Mouse (Mus musculus) liver, embryonic 15.5 days (tissue): ENCODE results near the gene Kars. TPM values are rescaled to one million over a fixed set of nuclear protein-coding genes. Genes with fewer than 3 reads are reported as not detected.

ENCODE experiments used
- ATAC-seq: fragments of 200-750 bp; cut with Nextera tagmentation; 2 replicates; pipeline ENCODE4 v1.8.0; 2017; ENCODE audit warnings: moderate number of reproducible peaks, mild to moderate bottlenecking, moderate library complexity; ENCODE audit not compliant: insufficient read depth
- H3K27ac ChIP-seq: fragments of 300-500 bp; sonication (generic); replicated peaks from 2 replicates; pipeline ENCODE4 v1.5.1; 2015; ENCODE audit warnings: mild to moderate bottlenecking, inconsistent platforms
- H3K27me3 ChIP-seq: fragments of 300-500 bp; sonication (generic); 2 replicates; pipeline ENCODE4 v1.6.1; 2015; ENCODE audit warnings: mild to moderate bottlenecking, inconsistent platforms
- H3K36me3 ChIP-seq: fragments of 300-500 bp; sonication (generic); replicated peaks from 2 replicates; pipeline ENCODE4 v1.6.1; 2015; ENCODE audit warnings: moderate library complexity, mild to moderate bottlenecking, inconsistent platforms
- H3K4me1 ChIP-seq: fragments of 300-500 bp; sonication (generic); replicated peaks from 2 replicates; pipeline ENCODE4 v1.6.1; 2015; ENCODE audit warnings: inconsistent platforms
- H3K4me2 ChIP-seq: fragments of 300-500 bp; sonication (generic); 2 replicates; pipeline ENCODE4 v1.6.1; 2015; ENCODE audit warnings: moderate library complexity, mild to moderate bottlenecking, inconsistent platforms
- H3K4me3 ChIP-seq: fragments of 300-500 bp; sonication (generic); replicated peaks from 2 replicates; pipeline ENCODE4 v1.5.1; 2015; ENCODE audit warnings: mild to moderate bottlenecking, inconsistent platforms
- H3K9ac ChIP-seq: fragments of 300-500 bp; sonication (generic); 2 replicates; pipeline ENCODE4 v1.6.1; 2015; ENCODE audit warnings: moderate library complexity, mild to moderate bottlenecking, inconsistent platforms
- H3K9me3 ChIP-seq: fragments of 300-500 bp; sonication (generic); replicated peaks from 2 replicates; pipeline ENCODE4 v1.6.1; 2016; ENCODE audit warnings: inconsistent platforms
- WGBS: fragments of 180-500 bp; shearing (Covaris S2); methylation state at CpG from one replicate; pipeline ENCODE4 v1.1.7; 2015; ENCODE audit warnings: mixed read lengths; ENCODE audit not compliant: insufficient replicate concordance; 5-methylcytosine and 5-hydroxymethylcytosine counted together
- polyA plus RNA-seq: library from polyadenylated mRNA; unstranded; fragments of >200 nt; fragmentation: Nextera tagmentation; extraction: Ambion mirVana; gene quantifications from 2 replicates; pipeline ENCODE4 v1.2.1, GENCODE M21; 2015

Kars gene
- polyA plus RNA-seq, 1 experiment from 2014 or later: 78.4 TPM

DNA sequence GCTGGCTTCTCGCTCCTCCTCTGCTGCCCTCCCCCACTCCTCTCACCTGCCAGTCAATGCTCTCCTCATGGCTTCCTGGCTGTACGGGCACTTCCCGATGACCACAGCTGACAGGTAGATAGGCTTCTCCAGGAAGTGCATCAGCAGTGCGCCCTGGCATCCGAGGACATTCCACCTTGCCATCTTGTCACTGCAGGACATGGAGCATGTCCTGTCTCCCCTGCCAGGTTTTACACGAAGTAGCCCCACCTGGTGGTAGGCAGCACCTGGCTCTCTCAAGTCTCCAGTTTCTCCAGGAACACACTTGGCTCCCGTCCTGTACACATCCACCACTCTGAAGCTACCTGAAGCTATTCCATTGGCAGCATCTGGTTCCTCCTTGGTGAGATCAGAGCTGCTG is 29.0 kb downstream of the Kars start:
- H3K36me3 ChIP-seq: peaks cover 33% of the 10 kb centered on the region

DNA sequence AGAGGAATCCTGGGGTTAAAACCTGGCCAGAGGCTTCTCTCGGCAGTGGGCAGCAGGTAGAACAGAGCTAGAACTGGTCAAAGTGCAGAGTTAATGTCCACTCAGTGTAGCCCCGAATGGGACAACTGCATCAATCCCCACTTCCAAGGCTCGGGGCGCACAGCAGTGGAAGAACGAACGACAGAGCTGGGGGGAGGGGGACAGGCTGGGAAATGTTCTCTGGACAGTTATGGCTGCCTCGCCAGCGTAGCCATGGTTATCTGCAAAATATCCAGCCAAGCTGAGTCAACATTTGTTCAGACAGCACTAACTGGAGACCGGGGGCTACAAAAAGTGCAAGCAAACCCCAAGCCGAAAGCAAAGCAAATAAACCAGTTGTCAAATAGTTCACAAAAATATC is 33.0 kb downstream of the Kars start:
- peak overlapping the region; percentile 38; the same call in 1 of the 2 replicates for H3K27ac ChIP-seq
- H3K4me2 ChIP-seq: peak overlapping the region; percentile 36

More for the DNA sequence above, 29.0 kb downstream of the Kars start:
- Histone ChIP-seq H3K4me3 (no peak overlapping the region), H3K9me3 (no peaks in the 10 kb centered on the region), H3K27me3 (no peaks in the 10 kb centered on the region), H3K4me1 (peaks cover 8% of the 10 kb centered on the region), H3K9ac (no peak overlapping the region), H3K4me2 (no peak overlapping the region), H3K27ac (no peak overlapping the region)
- no peak for ATAC-seq
- 69% methylated on average over 7 of the region's 7 CpGs for WGBS

DNA sequence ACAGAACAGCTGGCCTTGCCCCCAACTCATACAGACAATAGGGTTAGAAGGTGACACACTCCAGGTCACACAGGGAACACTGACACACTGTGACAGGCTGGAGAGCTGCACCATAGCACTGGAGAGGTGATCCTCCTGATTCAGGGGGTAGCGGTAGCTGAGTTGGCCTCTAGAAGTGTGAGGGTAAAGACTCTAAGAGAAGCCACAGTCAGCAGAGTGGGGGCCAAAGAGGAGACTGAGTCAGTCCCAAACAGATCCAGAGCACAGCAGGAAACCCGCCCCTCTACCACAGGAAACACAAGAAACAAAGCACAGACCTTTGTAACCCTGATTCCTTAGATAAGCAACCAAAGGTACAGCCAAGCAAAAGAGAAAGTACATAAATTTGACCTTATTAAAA is 34.8 kb downstream of the Kars start:
- H3K4me2 ChIP-seq: no peak overlapping the region
- peaks cover 26% of the 10 kb centered on the region for H3K36me3 ChIP-seq
- no peak overlapping the region for H3K4me3 ChIP-seq
- H3K4me1 ChIP-seq: peaks cover 19% of the 10 kb centered on the region
- no peak overlapping the region for H3K9ac ChIP-seq
- 66% methylated on average over 2 of the region's 2 CpGs for WGBS
- no peak overlapping the region for H3K27ac ChIP-seq
- no peaks in the 10 kb centered on the region for H3K27me3 ChIP-seq
- ATAC-seq: no peak
- H3K9me3 ChIP-seq: no peaks in the 10 kb centered on the region

More for the DNA sequence above, 33.0 kb downstream of the Kars start:
- H3K4me3 ChIP-seq: no peak overlapping the region
- H3K4me1 ChIP-seq: peaks cover 19% of the 10 kb centered on the region
- no peaks in the 10 kb centered on the region for H3K9me3 ChIP-seq
- peaks cover 27% of the 10 kb centered on the region for H3K36me3 ChIP-seq
- H3K27me3 ChIP-seq: no peaks in the 10 kb centered on the region
- 73% methylated on average over 10 of the region's 10 CpGs for WGBS
- ATAC-seq: 0 out of 2 replicates have a peak, but pooled peaks have one; percentile 24
- H3K9ac ChIP-seq: no peak overlapping the region

DNA sequence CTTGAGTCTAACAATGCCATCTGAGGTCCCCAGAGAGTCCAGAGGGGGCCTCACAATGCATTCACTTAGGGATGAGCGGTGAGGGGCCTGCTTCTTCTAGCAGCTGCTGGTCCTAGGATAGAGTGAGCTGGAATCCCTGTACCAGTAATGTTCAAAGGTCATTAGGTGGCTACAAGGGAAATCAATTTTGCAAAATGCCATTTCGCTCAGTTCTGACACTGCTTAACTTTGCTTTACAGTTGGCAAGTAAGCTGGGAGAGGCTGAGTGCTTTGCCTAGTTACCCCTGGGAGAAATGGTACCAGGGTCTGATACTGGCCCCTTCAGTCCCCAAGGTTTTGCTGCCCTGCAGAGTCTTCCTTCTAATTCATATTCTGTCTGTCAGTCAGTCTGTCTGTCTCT is 35.4 kb downstream of the Kars start:
- ATAC-seq: no peak
- Histone ChIP-seq H3K9me3 (no peaks in the 10 kb centered on the region), H3K27ac (no peak overlapping the region), H3K27me3 (no peaks in the 10 kb centered on the region), H3K4me1 (peaks cover 19% of the 10 kb centered on the region), H3K4me2 (no peak overlapping the region), H3K36me3 (peaks cover 29% of the 10 kb centered on the region), H3K4me3 (no peak overlapping the region), H3K9ac (no peak overlapping the region)
- 73% methylated on average over 2 of the region's 2 CpGs for WGBS

DNA sequence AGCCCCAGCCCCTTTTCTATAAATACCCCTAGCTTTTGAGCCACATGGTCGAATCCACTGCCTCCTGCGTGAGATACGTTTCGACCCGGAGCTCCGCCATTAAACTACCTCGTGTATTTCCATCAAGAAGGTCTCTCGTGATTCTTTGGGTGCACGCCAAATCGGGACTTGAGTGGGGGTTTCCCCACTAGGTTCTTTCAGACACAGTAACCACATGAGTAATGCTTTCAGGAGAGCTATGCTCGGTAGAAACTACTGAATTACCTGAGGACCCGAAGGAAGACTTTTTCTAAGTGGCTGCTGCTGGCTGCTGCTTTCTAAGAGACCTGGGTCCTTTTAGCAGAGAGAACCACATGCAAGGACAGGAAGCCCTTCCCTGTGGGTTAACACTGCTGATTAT is 37.0 kb downstream of the Kars start:
- no peak overlapping the region for H3K9ac ChIP-seq
- H3K4me1 ChIP-seq: peaks cover 17% of the 10 kb centered on the region
- no peak overlapping the region for H3K4me2 ChIP-seq
- H3K9me3 ChIP-seq: no peaks in the 10 kb centered on the region
- H3K27me3 ChIP-seq: no peaks in the 10 kb centered on the region
- no peak overlapping the region for H3K27ac ChIP-seq
- H3K36me3 ChIP-seq: peaks cover 29% of the 10 kb centered on the region
- H3K4me3 ChIP-seq: no peak overlapping the region
- 87% methylated on average over 12 of the region's 12 CpGs for WGBS
- no peak for ATAC-seq

DNA sequence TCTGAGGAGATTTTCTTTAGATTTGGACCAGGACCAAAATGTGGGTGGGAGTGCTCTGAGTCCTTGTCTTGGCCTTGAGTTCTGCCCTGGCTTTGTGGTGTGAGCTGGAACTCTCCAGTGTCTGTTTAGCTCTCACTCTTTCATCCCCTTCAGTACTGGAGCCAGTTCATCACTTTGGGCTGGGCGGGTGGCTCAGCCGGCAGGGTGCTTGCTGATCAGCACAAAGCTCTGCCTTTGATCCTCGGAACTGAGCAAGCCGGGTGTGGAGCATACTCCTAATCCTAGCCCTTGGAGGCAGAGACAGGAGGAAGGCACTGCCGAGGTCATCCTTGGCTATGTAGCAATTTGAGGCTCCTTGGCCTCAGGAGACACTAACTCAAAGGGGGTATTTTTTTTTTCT is 42.1 kb downstream of the Kars start:
- Histone ChIP-seq H3K4me1 (peaks cover 7% of the 10 kb centered on the region; the same call in 1 of the 2 replicates), H3K9ac (no peak overlapping the region), H3K27ac (no peak overlapping the region), H3K4me2 (no peak overlapping the region), H3K9me3 (no peaks in the 10 kb centered on the region), H3K4me3 (no peak overlapping the region), H3K36me3 (peaks cover 16% of the 10 kb centered on the region), H3K27me3 (no peaks in the 10 kb centered on the region)
- no peak for ATAC-seq
- 67% methylated on average over 5 of the region's 5 CpGs for WGBS

DNA sequence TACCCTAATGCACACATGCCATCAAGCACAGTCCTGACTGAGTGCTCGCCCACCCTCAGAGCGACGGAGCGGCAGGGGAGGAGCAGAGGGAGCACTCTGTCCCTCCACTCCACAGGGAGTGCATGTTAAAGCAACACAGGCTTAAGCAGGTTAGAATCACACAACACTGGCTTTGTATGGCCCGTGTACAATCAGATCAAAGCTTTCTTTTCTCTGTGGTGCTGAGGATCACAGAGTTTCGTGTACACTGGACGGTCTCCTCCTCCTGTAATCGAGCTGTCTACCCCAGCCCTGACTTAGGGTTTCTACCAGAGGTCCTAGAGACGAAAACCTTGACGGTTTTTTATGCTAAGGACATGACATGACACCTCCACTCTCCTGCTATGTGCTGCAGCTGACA is 42.6 kb downstream of the Kars start:
- no peak overlapping the region for H3K4me2 ChIP-seq
- H3K9ac ChIP-seq: no peak overlapping the region
- no peaks in the 10 kb centered on the region for H3K9me3 ChIP-seq
- H3K36me3 ChIP-seq: peaks cover 11% of the 10 kb centered on the region
- ATAC-seq: no peak
- H3K27me3 ChIP-seq: no peaks in the 10 kb centered on the region
- whole genome bisulfite sequencing: 78% methylated on average over 10 of the region's 10 CpGs
- H3K4me3 ChIP-seq: no peak overlapping the region
- H3K4me1 ChIP-seq: peaks cover 7% of the 10 kb centered on the region; the same call in 1 of the 2 replicates
- no peak overlapping the region for H3K27ac ChIP-seq

DNA sequence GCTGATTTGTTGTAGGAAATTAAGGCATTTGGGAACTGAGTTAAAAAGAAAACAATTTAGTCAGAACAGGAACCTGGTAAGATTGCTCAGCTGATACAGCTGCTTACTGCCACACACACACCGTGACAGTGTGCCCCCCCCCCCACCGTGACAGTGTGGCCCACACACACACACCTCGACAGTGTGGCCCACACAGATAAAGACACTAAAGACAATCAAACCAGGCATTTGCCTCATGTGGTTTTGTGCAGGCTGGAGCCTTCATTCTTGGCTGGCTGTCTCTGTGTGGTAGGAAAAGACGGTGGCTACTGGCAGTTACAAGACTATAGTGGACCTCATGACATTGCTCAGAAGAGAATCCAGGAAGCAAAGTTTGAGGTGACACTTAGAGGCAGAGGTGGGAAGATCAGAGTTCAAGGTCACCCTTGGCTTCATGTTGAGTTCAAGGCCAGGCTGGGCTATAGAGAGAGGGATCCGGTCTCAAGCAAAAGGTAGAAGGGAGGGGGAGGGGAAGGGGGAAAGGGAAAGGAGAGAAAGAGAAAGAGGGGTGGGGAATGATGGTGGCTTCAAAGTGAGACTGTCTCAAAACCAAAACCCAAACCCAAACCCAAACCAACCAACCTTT is 43.8 kb downstream of the Kars start:
- Histone ChIP-seq H3K4me3 (no peak overlapping the region), H3K4me2 (no peak overlapping the region), H3K36me3 (peaks cover 6% of the 10 kb centered on the region; the same call in 1 of the 2 replicates), H3K9me3 (no peaks in the 10 kb centered on the region), H3K9ac (no peak overlapping the region), H3K4me1 (peaks cover 7% of the 10 kb centered on the region; the same call in 1 of the 2 replicates), H3K27ac (no peak overlapping the region), H3K27me3 (no peaks in the 10 kb centered on the region)
- ATAC-seq: peak; percentile 56; the same call in 1 of the 2 replicates
- 37% methylated on average over 5 of the region's 5 CpGs for WGBS

DNA sequence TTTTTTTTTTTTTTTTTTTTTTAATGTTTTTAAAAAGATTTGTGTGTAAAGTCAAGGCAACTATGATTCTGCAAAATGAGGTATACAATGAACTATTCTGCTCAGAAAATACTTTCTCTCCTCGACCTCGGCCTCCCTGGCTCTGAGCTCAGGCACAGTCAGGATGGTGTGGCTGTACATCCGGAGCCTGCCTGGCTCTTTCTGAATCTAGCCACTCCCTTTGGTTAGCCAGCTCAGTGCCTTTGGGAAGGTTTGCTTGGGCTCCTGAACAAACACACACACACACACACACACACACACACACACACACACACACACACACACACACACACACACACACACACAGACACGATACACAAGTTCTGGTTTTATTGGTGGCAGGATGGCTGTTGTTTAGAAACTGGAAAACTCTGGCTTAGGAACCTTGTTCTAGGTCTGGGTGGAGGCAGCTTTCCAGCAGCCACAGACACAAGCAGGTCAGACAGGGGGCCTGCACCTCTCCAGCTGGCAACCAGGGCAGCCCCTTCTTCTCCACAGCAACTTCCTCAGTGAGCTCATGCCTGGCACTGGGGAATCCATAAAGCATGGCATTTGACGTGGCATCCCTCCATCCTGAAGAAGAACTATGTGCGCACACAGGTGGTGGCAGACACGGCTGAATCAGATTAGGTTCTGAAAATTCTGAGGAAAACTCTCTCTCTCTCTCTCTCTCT is 46.1 kb downstream of the Kars start:
- Histone ChIP-seq H3K4me1 (peaks cover 7% of the 10 kb centered on the region; the same call in 1 of the 2 replicates), H3K9me3 (no peaks in the 10 kb centered on the region), H3K4me2 (no peak overlapping the region), H3K27me3 (no peaks in the 10 kb centered on the region), H3K36me3 (0 out of 2 replicates have a peak, but pooled peaks cover 2% of the 10 kb centered on the region), H3K27ac (no peak overlapping the region), H3K9ac (no peak overlapping the region), H3K4me3 (no peak overlapping the region)
- ATAC-seq: no peak
- WGBS: 70% methylated on average over 7 of the region's 7 CpGs

DNA sequence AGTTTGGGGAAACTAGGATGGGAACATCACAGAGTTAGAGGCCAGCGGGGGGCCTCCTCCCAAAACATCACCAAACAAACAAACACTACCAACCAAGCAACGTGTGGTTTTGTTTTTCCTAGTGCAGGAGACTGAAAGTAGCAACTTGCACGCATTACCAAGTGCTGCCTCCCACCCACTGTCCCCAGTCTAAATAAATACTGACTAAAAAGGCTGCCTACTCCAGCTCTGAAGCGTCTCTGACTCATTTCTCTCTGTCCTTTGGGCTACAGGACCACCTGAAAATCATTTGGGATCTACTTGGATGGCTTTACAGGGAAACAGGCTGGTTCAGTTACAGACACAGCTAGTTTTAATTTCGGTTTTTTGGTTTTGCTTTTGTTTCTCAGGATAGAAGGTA is 46.8 kb downstream of the Kars start:
- no peaks in the 10 kb centered on the region for H3K27me3 ChIP-seq
- 59% methylated on average over 5 of the region's 5 CpGs for WGBS
- no peak overlapping the region for H3K9ac ChIP-seq
- no peaks in the 10 kb centered on the region for H3K9me3 ChIP-seq
- H3K36me3 ChIP-seq: 0 out of 2 replicates have a peak, but pooled peaks cover 2% of the 10 kb centered on the region
- ATAC-seq: no peak
- no peak overlapping the region for H3K27ac ChIP-seq
- peaks cover 7% of the 10 kb centered on the region; the same call in 1 of the 2 replicates for H3K4me1 ChIP-seq
- no peak overlapping the region for H3K4me3 ChIP-seq
- no peak overlapping the region for H3K4me2 ChIP-seq

DNA sequence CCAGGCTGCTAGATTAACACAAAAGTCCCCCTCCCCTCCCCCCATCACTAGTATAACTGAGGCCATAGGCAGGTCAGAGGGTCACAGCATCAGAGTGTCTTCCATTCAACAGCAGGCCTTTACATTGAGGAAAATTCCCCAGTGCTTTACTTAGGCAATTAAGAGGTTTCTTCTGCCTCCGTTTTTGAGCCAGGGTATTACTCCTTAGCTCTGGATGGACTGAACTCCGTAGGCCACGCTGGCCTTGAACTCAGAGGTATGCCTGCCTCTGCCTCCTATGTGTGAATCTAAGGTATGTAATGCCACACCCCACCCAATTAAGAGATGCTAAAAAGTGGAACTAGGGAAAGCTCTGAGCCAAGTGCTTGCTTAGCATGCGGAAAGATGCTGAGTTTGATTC is 47.6 kb downstream of the Kars start:
- no peak overlapping the region for H3K27ac ChIP-seq
- no peak overlapping the region for H3K4me3 ChIP-seq
- 0 out of 2 replicates have a peak, but pooled peaks cover 2% of the 10 kb centered on the region for H3K36me3 ChIP-seq
- no peak overlapping the region for H3K4me2 ChIP-seq
- peaks cover 7% of the 10 kb centered on the region; the same call in 1 of the 2 replicates for H3K4me1 ChIP-seq
- no peaks in the 10 kb centered on the region for H3K27me3 ChIP-seq
- H3K9ac ChIP-seq: no peak overlapping the region
- no peak for ATAC-seq
- WGBS: 87% methylated on average over 4 of the region's 4 CpGs
- no peaks in the 10 kb centered on the region for H3K9me3 ChIP-seq
